Mouse (Mus musculus): ENCODE measurements around the gene Cpeb3.
"Not testable (repeated sequence)": the region's sequence is repeated elsewhere in the genome, so short reads cannot be mapped to it uniquely, and the experiment has no call there.

The Cpeb3 gene

GRCm38 (mm10) chr19:37209467-37210128 is 1.2 kb upstream of the Cpeb3 start:
- in situ Hi-C loops (cut with MboI; ENCODE audit: low pct_unique_long_range_greater_than_20kb in 1 of 2, low sequenced_read_pairs in 2 of 2, unreplicated experiment in 1 of 2) = no loop called here

GRCm38 (mm10) chr19:37208986-37209385 is 585 bp upstream of the Cpeb3 start:
- in situ Hi-C loops (cut with MboI; ENCODE audit: low pct_unique_long_range_greater_than_20kb in 1 of 2, low sequenced_read_pairs in 2 of 2, unreplicated experiment in 1 of 2) = no loop called here

- in situ Hi-C loops (cut with MboI; ENCODE audit: low pct_unique_long_range_greater_than_20kb in 1 of 2, low sequenced_read_pairs in 2 of 2, unreplicated experiment in 1 of 2) = no loop called here
Measured at GRCm38 (mm10) chr19:37207303-37208175, 862 bp downstream of the Cpeb3 start, which contains the start of gene March5. Gene March5 (plus strand): TSS chr19:37207543.

- in situ Hi-C loops (cut with MboI; ENCODE audit: low pct_unique_long_range_greater_than_20kb in 1 of 2, low sequenced_read_pairs in 2 of 2, unreplicated experiment in 1 of 2) = no loop called here
Measured at GRCm38 (mm10) chr19:37206641-37207302, 1.6 kb downstream of the Cpeb3 start.

- in situ Hi-C loops (cut with MboI; ENCODE audit: low pct_unique_long_range_greater_than_20kb in 1 of 2, low sequenced_read_pairs in 2 of 2, unreplicated experiment in 1 of 2) = not testable (repeated sequence)
Measured at GRCm38 (mm10) chr19:37205155-37205554, 3.2 kb downstream of the Cpeb3 start.

DNA sequence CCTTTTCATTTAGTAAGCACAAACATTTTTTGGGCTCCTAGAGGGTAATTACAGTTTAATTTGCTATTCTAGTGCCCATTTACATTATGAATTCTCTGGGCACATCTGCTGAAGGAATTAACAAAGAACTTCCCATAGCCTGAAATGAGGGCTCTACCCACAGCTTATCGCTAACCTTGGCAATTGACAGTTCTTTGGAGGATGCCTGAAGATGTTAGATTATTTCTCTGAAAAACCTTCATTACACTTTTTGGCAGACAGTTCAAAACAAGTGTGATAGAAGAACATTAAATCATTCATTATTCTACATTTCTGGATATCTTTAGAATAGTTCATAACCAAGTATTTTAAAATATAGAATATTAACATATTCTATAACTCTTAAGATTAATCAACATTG is 5.0 kb downstream of the Cpeb3 start:
- in situ Hi-C loops (cut with MboI; ENCODE audit: low pct_unique_long_range_greater_than_20kb in 1 of 2, low sequenced_read_pairs in 2 of 2, unreplicated experiment in 1 of 2) = no loop called here

- in situ Hi-C loops (cut with MboI; ENCODE audit: low pct_unique_long_range_greater_than_20kb in 1 of 2, low sequenced_read_pairs in 2 of 2, unreplicated experiment in 1 of 2) = no loop called here
Measured at GRCm38 (mm10) chr19:37199889-37200288, 8.5 kb downstream of the Cpeb3 start.

- in situ Hi-C loops (cut with MboI; ENCODE audit: low pct_unique_long_range_greater_than_20kb in 1 of 2, low sequenced_read_pairs in 2 of 2, unreplicated experiment in 1 of 2) = no loop called here
Measured at GRCm38 (mm10) chr19:37198165-37198880, 10.1 kb downstream of the Cpeb3 start.

DNA sequence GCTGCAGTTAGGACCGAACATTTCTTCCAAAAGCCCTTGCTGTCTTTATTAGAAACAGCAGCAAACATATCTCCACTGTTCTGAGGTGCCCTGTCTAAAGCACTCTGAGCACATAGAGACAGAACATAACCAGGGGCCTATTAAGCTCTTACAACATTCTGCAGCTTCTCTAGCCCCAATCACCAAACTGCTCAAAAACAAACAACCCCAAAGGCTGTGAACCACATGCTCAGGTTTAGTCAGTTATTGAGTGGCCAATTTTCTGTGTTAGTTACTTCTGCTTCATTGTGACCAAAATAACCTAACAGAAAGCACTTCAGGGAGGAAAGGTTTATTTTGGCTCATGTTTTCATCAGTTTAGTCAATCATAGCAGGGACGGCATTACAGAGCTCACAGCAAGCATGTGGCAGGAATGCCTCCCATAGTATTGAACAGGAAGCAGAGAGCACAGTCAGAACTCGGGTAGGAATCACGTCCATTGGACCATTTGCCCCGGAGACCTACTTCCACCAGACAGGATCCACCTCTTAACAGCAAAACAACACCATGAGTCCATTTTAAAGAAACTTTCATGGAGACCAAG is 15.8 kb downstream of the Cpeb3 start:
- in situ Hi-C loops (cut with MboI; ENCODE audit: low pct_unique_long_range_greater_than_20kb in 1 of 2, low sequenced_read_pairs in 2 of 2, unreplicated experiment in 1 of 2) = no loop called here

DNA sequence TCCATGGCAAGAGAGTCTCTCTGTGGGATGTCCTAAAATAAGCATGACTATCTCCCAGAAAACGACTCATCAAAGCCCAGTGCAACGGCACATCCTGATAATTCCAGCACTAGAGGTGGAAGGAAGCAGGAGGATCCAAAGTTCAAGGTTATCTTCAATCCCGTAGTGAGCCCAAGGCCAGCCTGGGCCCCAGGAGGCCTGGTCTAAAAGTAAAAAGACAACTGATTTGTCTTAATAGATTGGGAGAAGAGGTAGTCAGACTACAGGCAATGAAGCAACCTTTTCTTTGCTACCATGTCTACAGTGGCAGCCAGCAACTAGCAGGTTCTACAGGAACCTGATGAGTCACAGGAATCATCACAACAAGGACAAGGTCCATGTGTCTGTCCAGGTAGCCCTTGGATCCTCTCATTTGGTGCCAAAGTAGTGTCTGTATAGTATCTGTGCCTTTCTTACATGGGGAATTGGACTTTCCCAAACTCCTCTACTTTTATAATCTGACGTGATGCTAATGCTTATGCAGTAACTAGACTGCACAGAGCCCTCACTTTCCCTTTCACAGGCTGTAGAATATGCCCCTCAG is 19.9 kb downstream of the Cpeb3 start:
- in situ Hi-C loops (cut with MboI; ENCODE audit: low pct_unique_long_range_greater_than_20kb in 1 of 2, low sequenced_read_pairs in 2 of 2, unreplicated experiment in 1 of 2) = no loop called here

DNA sequence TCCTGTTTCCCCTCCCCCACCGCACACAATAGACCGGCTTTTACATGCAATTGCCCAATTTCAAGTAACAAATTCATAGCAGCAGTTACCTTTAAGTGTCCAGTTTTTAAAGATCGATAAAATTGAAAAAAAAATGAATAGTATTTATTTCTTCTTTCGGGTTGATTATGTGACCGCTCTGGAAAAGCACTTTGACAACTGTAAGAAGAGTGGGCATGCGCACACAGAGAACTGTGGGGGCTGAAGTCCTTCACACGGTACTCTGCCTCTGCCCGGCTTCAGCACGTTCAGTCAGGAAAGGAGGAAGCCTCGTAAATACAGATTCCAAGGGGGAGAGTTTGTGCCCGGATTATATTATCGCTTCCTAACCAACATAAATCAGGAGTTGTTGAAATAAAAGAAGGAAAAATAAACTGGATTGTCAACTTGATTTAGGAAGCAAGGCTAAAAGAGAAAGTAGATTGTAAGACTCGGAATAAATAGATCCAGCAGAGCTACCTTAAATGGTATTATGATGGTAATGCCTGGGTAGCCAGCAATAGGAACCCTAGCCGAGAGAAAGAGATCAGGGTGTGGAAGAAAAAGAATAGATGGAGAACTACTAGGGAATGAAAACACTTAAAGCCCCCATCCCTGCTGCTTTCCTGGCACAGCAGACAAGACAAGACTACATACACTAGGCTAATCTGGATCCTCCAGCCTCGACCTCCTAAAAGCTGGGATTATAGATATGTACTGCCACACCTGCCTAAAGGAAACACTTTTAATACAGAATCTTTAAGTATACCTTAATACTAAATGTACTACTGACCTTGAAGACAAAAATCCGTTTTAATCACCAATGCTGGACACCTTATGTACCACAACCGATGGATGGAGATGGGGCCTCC is 30.3 kb downstream of the Cpeb3 start:
- in situ Hi-C loops (cut with MboI; ENCODE audit: low pct_unique_long_range_greater_than_20kb in 1 of 2, low sequenced_read_pairs in 2 of 2, unreplicated experiment in 1 of 2) = no loop called here

DNA sequence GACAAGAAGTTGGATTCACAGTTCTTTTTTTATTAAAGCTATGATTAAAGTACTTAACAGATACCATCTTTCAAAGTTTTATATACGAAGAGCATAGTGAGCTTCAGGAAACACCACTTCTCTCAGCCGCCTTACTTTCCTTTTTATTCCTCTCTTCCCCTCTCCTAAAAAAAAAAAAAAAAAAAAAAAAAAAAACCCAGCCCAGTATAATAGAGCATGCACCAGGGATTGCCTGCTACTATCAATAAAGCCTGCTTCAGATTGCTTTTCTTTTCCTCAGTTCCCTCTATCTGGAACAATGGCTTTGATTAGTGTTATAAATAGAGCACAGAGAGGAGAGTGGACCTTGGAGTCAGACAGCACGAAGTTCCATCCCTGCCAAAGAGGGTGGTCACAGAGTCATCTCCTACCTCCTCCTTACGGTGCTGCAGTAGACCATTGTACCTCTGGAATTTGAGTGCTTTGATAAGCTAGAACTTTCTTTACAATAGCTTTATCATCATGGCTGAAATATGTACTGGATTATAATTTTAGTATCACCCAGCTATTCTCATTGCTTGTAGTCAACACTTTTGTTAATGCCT is 31.4 kb downstream of the Cpeb3 start:
- in situ Hi-C loops (cut with MboI; ENCODE audit: low pct_unique_long_range_greater_than_20kb in 1 of 2, low sequenced_read_pairs in 2 of 2, unreplicated experiment in 1 of 2) = no loop called here

DNA sequence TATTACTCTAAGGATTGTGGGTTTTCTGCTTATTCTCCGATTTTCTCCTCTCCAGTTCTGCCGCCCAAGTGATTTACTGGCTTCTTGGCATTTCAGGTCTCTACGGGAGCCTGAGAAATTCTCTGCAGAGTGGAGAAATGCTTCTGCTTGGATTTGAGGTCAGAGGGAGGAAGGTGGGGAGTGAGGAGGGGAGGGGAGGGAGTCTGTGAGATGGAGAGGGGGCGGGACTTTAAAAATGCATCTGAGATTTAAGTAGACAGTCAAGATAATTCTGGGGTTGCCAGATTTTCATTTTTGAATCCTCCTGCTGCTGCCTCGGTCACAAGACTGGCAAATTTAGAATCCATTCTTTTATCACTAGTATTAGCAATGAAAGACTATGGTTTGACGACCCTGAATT is 32.5 kb downstream of the Cpeb3 start:
- in situ Hi-C loops (cut with MboI; ENCODE audit: low pct_unique_long_range_greater_than_20kb in 1 of 2, low sequenced_read_pairs in 2 of 2, unreplicated experiment in 1 of 2) = no loop called here

- in situ Hi-C loops (cut with MboI; ENCODE audit: low pct_unique_long_range_greater_than_20kb in 1 of 2, low sequenced_read_pairs in 2 of 2, unreplicated experiment in 1 of 2) = no loop called here
Measured at GRCm38 (mm10) chr19:37175436-37175805, 33.0 kb downstream of the Cpeb3 start.

- in situ Hi-C loops (cut with MboI; ENCODE audit: low pct_unique_long_range_greater_than_20kb in 1 of 2, low sequenced_read_pairs in 2 of 2, unreplicated experiment in 1 of 2) = no loop called here
Measured at GRCm38 (mm10) chr19:37174716-37175435, 33.5 kb downstream of the Cpeb3 start.

DNA sequence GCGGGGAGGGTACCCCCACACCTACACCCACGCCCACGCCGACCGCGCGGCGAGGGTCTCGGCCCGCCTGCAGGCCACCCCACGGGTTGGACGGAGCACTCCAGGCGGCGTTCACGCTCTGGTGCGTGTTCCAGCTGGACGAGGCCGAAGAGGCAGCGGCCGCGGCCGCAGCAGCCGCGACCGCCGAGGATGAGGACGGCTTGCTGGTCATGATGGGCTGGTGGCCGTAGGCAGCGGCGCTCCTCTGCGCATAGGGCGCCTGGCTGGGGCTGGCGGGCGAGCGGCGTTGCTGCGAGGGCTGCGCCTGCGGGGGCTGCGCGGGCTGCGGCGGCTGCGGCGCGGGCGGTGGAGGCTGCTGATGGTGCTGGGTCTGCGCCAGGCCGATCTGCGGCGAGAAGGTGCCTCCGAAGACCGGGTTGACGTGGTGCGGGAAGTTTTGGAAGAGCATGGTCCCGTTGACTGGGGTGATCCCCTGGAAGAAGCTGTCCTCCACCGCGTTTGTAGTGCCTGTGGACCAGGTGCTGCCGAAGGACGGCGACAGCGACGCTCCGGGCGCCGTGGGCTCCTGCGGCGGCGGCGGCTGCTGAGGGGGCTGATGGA is 34.2 kb downstream of the Cpeb3 start:
- in situ Hi-C loops (cut with MboI; ENCODE audit: low pct_unique_long_range_greater_than_20kb in 1 of 2, low sequenced_read_pairs in 2 of 2, unreplicated experiment in 1 of 2) = no loop called here
